Mouse (Mus musculus): ENCODE results near the gene Kctd5.
"Not testable (repeated sequence)": the region's sequence is repeated elsewhere in the genome, so short reads cannot be mapped to it uniquely, and the experiment has no call there.

Gene Kctd5

GRCm38 (mm10) chr17:24072919-24073696, at the start of gene Kctd5:
Kctd5 (minus strand) TSS chr17:24073485.
- peak; percentile 94 for DNase-seq (ENCODE audit: low spot score)

GRCm38 (mm10) chr17:24119446-24119845, 46.2 kb upstream of the Kctd5 start:
- no peak for DNase-seq (ENCODE audit: low spot score)

- no peak for DNase-seq (ENCODE audit: low spot score)
Observed at GRCm38 (mm10) chr17:24113031-24113430, 39.7 kb upstream of the Kctd5 start.

- DNase-seq (ENCODE audit: low spot score): no peak
Observed at GRCm38 (mm10) chr17:24111256-24111655, 38.0 kb upstream of the Kctd5 start.

- DNase-seq (ENCODE audit: low spot score): no peak
Observed at GRCm38 (mm10) chr17:24108896-24109295, 35.6 kb upstream of the Kctd5 start.

GRCm38 (mm10) chr17:24105111-24105510, 31.8 kb upstream of the Kctd5 start:
- no peak for DNase-seq (ENCODE audit: low spot score)

- DNase-seq (ENCODE audit: low spot score): no peak
Observed at GRCm38 (mm10) chr17:24098354-24098753, 25.1 kb upstream of the Kctd5 start.

- DNase-seq (ENCODE audit: low spot score): no peak
Observed at GRCm38 (mm10) chr17:24090575-24090974, 17.3 kb upstream of the Kctd5 start.

GRCm38 (mm10) chr17:24086399-24086798, 13.1 kb upstream of the Kctd5 start:
- not testable (repeated sequence) for DNase-seq (ENCODE audit: low spot score)

GRCm38 (mm10) chr17:24084593-24084992, 11.3 kb upstream of the Kctd5 start:
- no peak for DNase-seq (ENCODE audit: low spot score)

GRCm38 (mm10) chr17:24077101-24077500, 3.8 kb upstream of the Kctd5 start:
- DNase-seq (ENCODE audit: low spot score): no peak

GRCm38 (mm10) chr17:24069531-24069930, 3.8 kb downstream of the Kctd5 start:
- no peak for DNase-seq (ENCODE audit: low spot score)

GRCm38 (mm10) chr17:24068271-24068670, 5.0 kb downstream of the Kctd5 start:
- no peak for DNase-seq (ENCODE audit: low spot score)

GRCm38 (mm10) chr17:24062459-24063155, 10.7 kb downstream of the Kctd5 start:
- no peak for DNase-seq (ENCODE audit: low spot score)

- DNase-seq (ENCODE audit: low spot score): no peak
Observed at GRCm38 (mm10) chr17:24057730-24058245, 15.5 kb downstream of the Kctd5 start.

- DNase-seq (ENCODE audit: low spot score): no peak
Observed at GRCm38 (mm10) chr17:24056636-24057625, 16.4 kb downstream of the Kctd5 start.

- no peak for DNase-seq (ENCODE audit: low spot score)
Observed at GRCm38 (mm10) chr17:24049008-24049407, 24.3 kb downstream of the Kctd5 start.

- DNase-seq (ENCODE audit: low spot score): no peak
Observed at GRCm38 (mm10) chr17:24048053-24048452, 25.2 kb downstream of the Kctd5 start.

- no peak for DNase-seq (ENCODE audit: low spot score)
Observed at GRCm38 (mm10) chr17:24046026-24046425, 27.3 kb downstream of the Kctd5 start.

GRCm38 (mm10) chr17:24045608-24046007, 27.7 kb downstream of the Kctd5 start:
- no peak for DNase-seq (ENCODE audit: low spot score)

GRCm38 (mm10) chr17:24044482-24044881, 28.8 kb downstream of the Kctd5 start:
- no peak for DNase-seq (ENCODE audit: low spot score)

GRCm38 (mm10) chr17:24037844-24038243, 35.4 kb downstream of the Kctd5 start, which contains the start of gene Prss27:
Prss27 (plus strand) TSS chr17:24038144.
- DNase-seq (ENCODE audit: low spot score): no peak

All from c-Kit-positive CD71-positive TER-119-positive erythroid progenitor cells, embryonic 14.5 days (primary cell).